Mouse (Mus musculus) hindbrain, embryonic 15.5 days (tissue): ENCODE data around the gene Stxbp1. TPM values are rescaled to one million over a fixed set of nuclear protein-coding genes. Genes with fewer than 3 reads are reported as not detected.
A peak's percentile ranks its signal among the peaks of the same experiment; 100 is the strongest.

ENCODE experiments used
- ATAC-seq: fragments of 200-750 bp; cut with Nextera tagmentation; 2 replicates; pipeline ENCODE4 v1.8.0; 2017; ENCODE audit warnings: low read depth, moderate number of reproducible peaks, moderate TSS enrichment; ENCODE audit not compliant: low FRiP score
- H3K27ac ChIP-seq: fragments of 300-500 bp; sonication (generic); replicated peaks from 2 replicates; pipeline ENCODE4 v1.5.1; 2015; ENCODE audit warnings: mild to moderate bottlenecking, inconsistent platforms
- H3K27me3 ChIP-seq: fragments of 300-500 bp; sonication (generic); 2 replicates; pipeline ENCODE4 v1.6.1; 2015; ENCODE audit warnings: control low read depth, inconsistent platforms
- H3K36me3 ChIP-seq: fragments of 300-500 bp; sonication (generic); 2 replicates; pipeline ENCODE4 v1.6.1; 2015; ENCODE audit warnings: control low read depth, inconsistent platforms
- H3K4me1 ChIP-seq: fragments of 300-500 bp; sonication (generic); replicated peaks from 2 replicates; pipeline ENCODE4 v1.6.1; 2015; ENCODE audit warnings: control low read depth, inconsistent platforms
- H3K4me2 ChIP-seq: fragments of 300-500 bp; sonication (generic); 2 replicates; pipeline ENCODE4 v1.6.1; 2015; ENCODE audit warnings: moderate library complexity, mild to moderate bottlenecking, inconsistent platforms
- H3K4me3 ChIP-seq: fragments of 300-500 bp; sonication (generic); 2 replicates; pipeline ENCODE4 v1.5.1; 2015; ENCODE audit warnings: mild to moderate bottlenecking, inconsistent platforms
- H3K9ac ChIP-seq: fragments of 300-500 bp; sonication (generic); 2 replicates; pipeline ENCODE4 v1.6.1; 2015; ENCODE audit warnings: inconsistent platforms
- H3K9me3 ChIP-seq: fragments of 300-500 bp; sonication (generic); 2 replicates; pipeline ENCODE4 v1.6.1; 2016; ENCODE audit warnings: control low read depth, inconsistent platforms
- WGBS: fragments of 180-500 bp; shearing (Covaris S2); methylation state at CpG from one replicate; pipeline ENCODE4 v1.1.7; 2015; 5-methylcytosine and 5-hydroxymethylcytosine counted together
- polyA plus RNA-seq: library from polyadenylated mRNA; unstranded; fragments of >200 nt; fragmentation: Nextera tagmentation; extraction: Ambion mirVana; gene quantifications from 2 replicates; pipeline ENCODE4 v1.2.1, GENCODE M21; 2015

Stxbp1 gene
- polyA plus RNA-seq, 1 experiment from 2014 or later = 323 TPM

DNA sequence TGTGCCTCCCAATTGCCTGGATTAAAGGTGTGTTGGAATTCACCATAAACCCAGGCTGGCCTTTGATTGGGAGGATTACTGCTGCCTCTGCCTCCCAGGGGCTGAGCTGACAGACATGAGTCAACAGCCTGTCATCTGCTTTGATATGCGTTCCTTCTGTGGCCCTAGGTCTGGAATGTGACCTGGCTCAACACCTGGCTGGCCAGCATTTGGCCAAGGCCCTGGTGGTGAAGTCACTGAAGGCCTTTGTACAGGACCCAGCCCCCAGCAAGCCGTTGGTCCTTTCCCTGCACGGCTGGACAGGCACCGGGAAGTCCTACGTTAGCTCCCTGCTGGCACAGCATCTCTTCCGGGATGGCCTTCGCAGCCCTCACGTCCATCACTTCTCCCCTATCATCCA lies 88.5 kb downstream of the Stxbp1 start:
- Histone ChIP-seq H3K4me3 (no peak overlapping the region), H3K9ac (peak overlapping the region; percentile 11; the same call in 1 of the 2 replicates), H3K36me3 (peaks cover 34% of the 10 kb centered on the region), H3K4me2 (peak overlapping the region; percentile 22; the same call in 1 of the 2 replicates), H3K27ac (no peak overlapping the region), H3K27me3 (no peaks in the 10 kb centered on the region), H3K4me1 (peaks cover 23% of the 10 kb centered on the region), H3K9me3 (no peaks in the 10 kb centered on the region)
- WGBS = 68% methylated on average over 8 of the region's 8 CpGs
- no peak for ATAC-seq

GRCm38 (mm10) chr2:32757056-32757845 lies 89.8 kb downstream of the Stxbp1 start, which contains the start of gene Tor2a:
Gene Tor2a, plus strand, starts transcription at chr2:32757234.
- Histone ChIP-seq H3K9me3 (no peaks in the 10 kb centered on the region), H3K9ac (peak within 1 kb of the TSS; percentile 94), H3K4me3 (peak within 1 kb of the TSS; percentile 77), H3K27ac (peak within 1 kb of the TSS; percentile 96), H3K4me2 (peak within 1 kb of the TSS; percentile 61), H3K4me1 (peaks cover 23% of the 10 kb centered on the region), H3K27me3 (no peaks in the 10 kb centered on the region), H3K36me3 (peaks cover 46% of the 10 kb centered on the region)
- under 1% methylated on average over 61 of the region's 66 CpGs for WGBS
- peak; percentile 91 for ATAC-seq

DNA sequence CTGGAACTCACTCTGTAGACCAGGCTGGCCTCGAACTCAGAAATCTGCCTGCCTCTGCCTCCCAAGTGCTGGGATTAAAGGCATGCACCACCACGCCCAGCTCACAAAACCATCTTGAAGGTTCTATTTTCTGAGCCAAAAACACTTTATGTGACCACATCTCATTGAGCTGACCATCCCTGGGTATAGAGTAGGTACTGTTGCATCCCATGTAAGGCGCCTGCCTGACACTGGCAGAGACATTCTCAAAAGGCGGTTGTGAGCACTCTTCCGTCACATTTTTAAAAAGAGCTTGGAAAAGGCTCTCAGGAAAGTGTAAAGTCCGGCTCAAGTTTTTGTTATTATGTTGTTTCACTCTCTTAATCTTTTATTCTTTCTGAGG lies 90.4 kb downstream of the Stxbp1 start:
- H3K27ac ChIP-seq = peak overlapping the region; percentile 96; the same call in 1 of the 2 replicates
- H3K4me3 ChIP-seq = peak overlapping the region; percentile 77
- 32% methylated on average over 6 of the region's 6 CpGs for WGBS
- no peaks in the 10 kb centered on the region for H3K9me3 ChIP-seq
- H3K4me2 ChIP-seq = peak overlapping the region; percentile 61
- H3K36me3 ChIP-seq = peaks cover 41% of the 10 kb centered on the region
- H3K9ac ChIP-seq = no peak overlapping the region
- peak; percentile 49 for ATAC-seq
- H3K4me1 ChIP-seq = peaks cover 23% of the 10 kb centered on the region
- no peaks in the 10 kb centered on the region for H3K27me3 ChIP-seq

GRCm38 (mm10) chr2:32752181-32752580 lies 94.9 kb downstream of the Stxbp1 start:
- no peaks in the 10 kb centered on the region for H3K27me3 ChIP-seq
- H3K9me3 ChIP-seq = no peaks in the 10 kb centered on the region
- WGBS = 58% methylated on average over 10 of the region's 10 CpGs
- H3K27ac ChIP-seq = no peak overlapping the region
- no peak overlapping the region for H3K4me2 ChIP-seq
- peaks cover 16% of the 10 kb centered on the region for H3K4me1 ChIP-seq
- no peak for ATAC-seq
- peaks cover 55% of the 10 kb centered on the region for H3K36me3 ChIP-seq
- H3K4me3 ChIP-seq = no peak overlapping the region
- no peak overlapping the region for H3K9ac ChIP-seq

DNA sequence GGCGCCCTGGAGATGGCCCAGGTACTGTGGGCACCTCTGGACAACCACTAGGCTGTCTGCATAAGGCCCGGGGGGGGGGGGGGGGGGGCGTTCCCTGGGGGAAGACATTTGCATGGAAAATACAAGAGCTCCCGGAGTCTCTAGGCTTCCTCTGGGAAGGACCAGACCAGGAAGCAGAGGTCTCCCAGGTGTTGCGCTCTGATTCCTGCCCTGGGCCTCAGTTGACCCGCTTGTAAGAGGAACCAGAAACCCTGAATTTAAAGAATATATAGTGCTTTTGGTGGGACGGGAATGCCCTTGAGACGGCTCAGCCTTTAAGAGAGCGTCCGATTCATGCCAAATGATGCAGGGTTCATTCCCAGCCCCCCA lies 95.4 kb downstream of the Stxbp1 start:
- Histone ChIP-seq H3K4me3 (peak overlapping the region; percentile 23), H3K9me3 (no peaks in the 10 kb centered on the region), H3K27ac (0 out of 2 replicates have a peak overlapping the region, but pooled peaks have one; percentile 43), H3K27me3 (no peaks in the 10 kb centered on the region), H3K4me2 (peak overlapping the region; percentile 42), H3K4me1 (peaks cover 14% of the 10 kb centered on the region), H3K9ac (no peak overlapping the region), H3K36me3 (peaks cover 61% of the 10 kb centered on the region)
- no peak for ATAC-seq
- 20% methylated on average over 10 of the region's 10 CpGs for WGBS

DNA sequence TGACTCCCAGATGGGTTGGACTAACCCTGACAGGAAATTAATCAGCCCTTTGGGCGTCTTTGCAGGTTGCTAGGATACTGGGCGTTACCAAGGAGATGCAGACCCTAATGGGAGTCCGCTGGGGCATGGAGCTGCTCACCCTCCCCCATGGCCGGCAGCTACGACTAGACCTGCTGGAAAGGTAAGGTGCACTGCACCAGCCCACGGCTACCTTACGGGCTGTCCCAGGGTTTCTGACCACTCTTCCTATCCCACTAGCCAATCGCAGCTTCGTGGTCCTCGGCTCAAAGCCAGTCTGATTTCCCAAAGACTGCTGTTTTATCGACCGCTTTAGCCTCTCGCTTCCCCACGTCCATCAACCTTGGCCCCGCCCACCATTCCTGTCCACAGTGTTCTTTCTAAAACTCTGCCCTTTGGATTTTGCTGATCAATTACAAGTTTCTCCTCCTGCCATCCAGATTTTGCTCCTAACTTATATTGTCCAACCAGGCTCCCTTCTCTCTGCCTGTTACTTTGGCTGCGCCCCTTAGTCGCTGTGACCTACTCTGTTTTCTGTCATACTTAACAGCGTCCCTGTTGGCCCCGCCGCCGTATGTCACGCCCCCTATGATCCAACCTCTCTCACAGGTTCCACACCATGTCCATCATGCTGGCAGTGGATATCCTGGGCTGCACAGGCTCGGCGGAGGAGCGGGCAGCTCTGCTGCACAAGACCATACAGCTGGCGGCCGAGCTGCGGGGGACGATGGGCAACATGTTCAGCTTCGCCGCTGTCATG lies 96.0 kb downstream of the Stxbp1 start:
- Histone ChIP-seq H3K4me3 (peak overlapping the region; percentile 23), H3K4me1 (peaks cover 11% of the 10 kb centered on the region), H3K27ac (peak overlapping the region; percentile 43; the same call in 1 of the 2 replicates), H3K27me3 (no peaks in the 10 kb centered on the region), H3K9me3 (no peaks in the 10 kb centered on the region), H3K9ac (no peak overlapping the region), H3K4me2 (peak overlapping the region; percentile 42), H3K36me3 (peaks cover 66% of the 10 kb centered on the region)
- 7% methylated on average over 31 of the region's 31 CpGs for WGBS
- peak; percentile 53; the same call in 1 of the 2 replicates for ATAC-seq

DNA sequence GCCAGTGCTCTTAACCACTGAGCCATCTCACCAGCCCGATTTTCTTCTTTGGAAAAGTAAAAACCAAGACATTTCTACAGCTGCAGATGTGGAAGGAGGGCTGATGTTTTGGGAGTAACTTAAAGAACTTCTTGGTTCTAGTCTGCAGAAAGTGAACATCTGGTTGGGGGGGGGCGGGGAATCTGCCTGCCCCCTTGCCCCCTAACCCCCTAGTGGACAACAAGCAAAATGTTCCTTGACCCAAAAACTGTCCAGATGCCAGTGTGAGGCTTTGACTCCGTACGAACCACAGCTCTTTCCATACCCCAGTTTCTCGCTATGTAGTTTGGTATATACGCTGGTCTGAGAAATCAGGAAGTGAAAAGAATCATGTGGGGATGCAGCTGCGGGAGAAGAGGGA lies 96.8 kb downstream of the Stxbp1 start:
- no peak overlapping the region for H3K9ac ChIP-seq
- peaks cover 11% of the 10 kb centered on the region for H3K4me1 ChIP-seq
- ATAC-seq = no peak
- no peak overlapping the region for H3K4me2 ChIP-seq
- no peaks in the 10 kb centered on the region for H3K9me3 ChIP-seq
- H3K36me3 ChIP-seq = peaks cover 68% of the 10 kb centered on the region
- no peaks in the 10 kb centered on the region for H3K27me3 ChIP-seq
- H3K4me3 ChIP-seq = no peak overlapping the region
- no peak overlapping the region for H3K27ac ChIP-seq
- WGBS = 71% methylated on average over 7 of the region's 7 CpGs

DNA sequence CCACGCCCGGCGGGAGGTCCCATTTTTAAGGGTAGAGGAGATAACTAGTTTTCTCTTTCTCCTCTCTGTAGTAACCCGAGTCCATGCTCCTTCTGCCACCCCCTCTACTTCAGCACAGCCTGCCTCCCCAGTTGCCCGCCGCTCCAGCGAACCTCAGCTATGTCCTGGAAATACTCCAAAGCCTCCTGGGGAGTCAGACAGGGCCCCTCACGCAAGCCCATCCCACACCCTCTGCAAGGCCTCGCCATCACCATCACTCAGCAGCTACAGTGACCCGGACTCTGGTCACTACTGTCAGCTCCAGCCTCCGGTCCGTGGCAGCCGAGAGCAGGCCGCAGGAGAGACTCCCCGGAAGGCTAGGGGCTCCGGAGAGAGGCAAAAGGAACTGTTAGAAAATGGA lies 98.0 kb downstream of the Stxbp1 start:
- no peak overlapping the region for H3K27ac ChIP-seq
- H3K27me3 ChIP-seq = no peaks in the 10 kb centered on the region
- H3K9ac ChIP-seq = no peak overlapping the region
- 86% methylated on average over 16 of the region's 16 CpGs for WGBS
- H3K36me3 ChIP-seq = peaks cover 60% of the 10 kb centered on the region
- no peaks in the 10 kb centered on the region for H3K9me3 ChIP-seq
- no peak overlapping the region for H3K4me3 ChIP-seq
- ATAC-seq = no peak
- peaks cover 12% of the 10 kb centered on the region for H3K4me1 ChIP-seq
- no peak overlapping the region for H3K4me2 ChIP-seq

DNA sequence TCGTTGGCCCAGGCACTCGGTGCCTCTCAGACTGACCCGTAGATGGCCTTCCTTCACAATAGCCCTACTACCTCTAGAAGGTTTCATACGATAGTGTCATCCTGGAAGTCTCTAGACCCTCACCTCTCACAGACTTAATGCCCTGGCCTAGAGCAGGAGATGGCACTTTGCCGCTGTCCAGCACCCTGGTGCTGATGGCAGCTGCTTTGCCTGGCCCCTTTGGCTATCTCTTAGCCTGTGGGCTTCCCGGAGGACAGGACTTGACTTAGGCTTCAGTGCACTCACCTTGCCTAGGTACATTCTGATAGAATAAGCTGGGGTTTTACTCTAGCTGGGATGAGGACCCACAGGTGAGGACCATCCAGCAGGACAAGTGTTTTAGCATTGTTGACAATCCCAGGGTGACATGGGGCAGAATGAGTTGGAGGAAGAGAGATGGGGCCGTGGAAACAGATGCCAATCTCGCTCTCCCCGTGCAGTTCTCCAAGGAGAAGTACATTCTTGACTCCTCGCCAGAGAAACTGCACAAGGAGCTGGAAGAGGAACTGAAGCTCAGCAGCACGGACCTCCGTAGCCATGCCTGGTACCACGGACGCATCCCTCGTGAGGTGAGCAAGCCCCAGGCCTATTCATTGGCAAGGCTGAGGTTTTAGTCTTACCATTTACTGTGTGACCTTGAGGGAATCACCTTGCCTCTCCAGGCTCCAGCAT lies 102.6 kb downstream of the Stxbp1 start:
- no peak for ATAC-seq
- H3K4me1 ChIP-seq = peaks cover 27% of the 10 kb centered on the region
- H3K27ac ChIP-seq = no peak overlapping the region
- no peak overlapping the region for H3K4me3 ChIP-seq
- H3K27me3 ChIP-seq = no peaks in the 10 kb centered on the region
- H3K9ac ChIP-seq = no peak overlapping the region
- no peaks in the 10 kb centered on the region for H3K9me3 ChIP-seq
- H3K36me3 ChIP-seq = peaks cover 32% of the 10 kb centered on the region
- WGBS = 78% methylated on average over 15 of the region's 15 CpGs
- H3K4me2 ChIP-seq = no peak overlapping the region

DNA sequence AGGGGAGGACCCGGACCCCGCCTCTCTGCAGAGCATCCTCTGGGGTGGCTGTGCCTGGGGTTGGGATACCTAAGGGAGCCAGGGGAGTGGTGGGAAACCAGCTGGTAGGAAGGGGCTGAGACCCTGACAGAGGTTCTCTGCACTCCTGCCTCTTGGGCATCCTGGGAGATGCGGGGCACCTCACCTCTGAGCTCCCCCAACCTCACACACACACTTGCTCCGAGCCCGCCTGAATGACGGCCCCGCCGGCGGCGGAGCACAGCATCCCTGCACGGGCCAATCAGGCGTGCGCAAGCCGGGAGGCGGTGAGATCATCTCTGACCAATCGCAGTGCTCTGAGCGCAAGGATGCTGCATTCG lies 104.9 kb downstream of the Stxbp1 start:
- 3% methylated on average over 17 of the region's 18 CpGs for WGBS
- H3K4me1 ChIP-seq = peaks cover 27% of the 10 kb centered on the region

GRCm38 (mm10) chr2:32741273-32742172 lies 105.5 kb downstream of the Stxbp1 start:
- 3% methylated on average over 53 of the region's 58 CpGs for WGBS
- peak overlapping the region; percentile 92 for H3K9ac ChIP-seq
- H3K4me3 ChIP-seq = peak overlapping the region; percentile 82
- peaks cover 9% of the 10 kb centered on the region; the same call in 1 of the 2 replicates for H3K36me3 ChIP-seq
- peak; percentile 61 for ATAC-seq
- no peaks in the 10 kb centered on the region for H3K27me3 ChIP-seq
- peak overlapping the region; percentile 90 for H3K27ac ChIP-seq
- peak overlapping the region; percentile 79 for H3K4me2 ChIP-seq
- no peaks in the 10 kb centered on the region for H3K9me3 ChIP-seq
- peaks cover 27% of the 10 kb centered on the region for H3K4me1 ChIP-seq

More for the DNA sequence above, 104.9 kb downstream of the Stxbp1 start:
- Histone ChIP-seq H3K27ac (peak overlapping the region; percentile 90), H3K9me3 (no peaks in the 10 kb centered on the region), H3K4me3 (peak overlapping the region; percentile 82), H3K27me3 (no peaks in the 10 kb centered on the region), H3K36me3 (peaks cover 16% of the 10 kb centered on the region), H3K9ac (peak overlapping the region; percentile 92), H3K4me2 (peak overlapping the region; percentile 79)
- ATAC-seq = peak; percentile 92
